Comparison of ENCODE assay signal across 11 mouse cellular contexts in genomic region chr13:3750756-3751155, GRCm38 (mm10). TPM values are rescaled to one million over a fixed set of nuclear protein-coding genes. Genes with fewer than 3 reads are reported as not detected.
DNase-seq lines count a peak whose midpoint lies in the region; ATAC-seq and TF ChIP-seq lines count a peak whose summit lies in the region.
"Had no signal": no experiment of that assay in that cellular context is flagged by ENCODE, and none has a peak within 500 bp of the region (broad histone marks: within the 10 kb centered on the region; RNA-seq: fewer than 3 reads in every experiment).

No protein-coding gene starts in this region.

- intact Hi-C loops in gastrocnemius, adult 2 months (cut with DNase I), result no loop called here

- H3K27me3 ChIP-seq in kidney, embryonic 16.5 days (ENCODE audit: insufficient read depth, low read length), result no peaks in the 10 kb centered on the region
- H3K27me3 ChIP-seq in limb, embryonic 10.5 days (ENCODE audit: low read depth, poor library complexity, severe bottlenecking), result no peaks in the 10 kb centered on the region
- H3K27me3 ChIP-seq: neural tube, embryonic 12.5 days had no signal

- H3K9me3 ChIP-seq in kidney, embryonic 16.5 days (ENCODE audit: low read length), result no peaks in the 10 kb centered on the region
- H3K9me3 ChIP-seq in limb, embryonic 10.5 days (replicated peaks), result no peaks in the 10 kb centered on the region
- H3K9me3 ChIP-seq: hindbrain, embryonic 10.5 days; neural tube, embryonic 12.5 days had no signal

- peak; percentile 49 for DNase-seq in gastrocnemius, adult 18-20 months (ENCODE audit: low spot score)
- DNase-seq in gastrocnemius, postnatal 4 days (ENCODE audit: low spot score in 2 of 2), result no peak
- DNase-seq in gastrocnemius, adult 2 months, result peak; percentile 78
- DNase-seq in lung, postnatal 36 days, result peak; percentile 85
- no peak for DNase-seq in frontal cortex, postnatal 36 days (ENCODE audit: low spot score in 2 of 2)
- DNase-seq in limb, embryonic 10.5 days (ENCODE audit: low spot score), result no peak
- DNase-seq in right cerebral cortex, postnatal 4 days, result no peak
- DNase-seq: thymus, postnatal 36 days had no signal

- 0 out of 2 replicates have a peak, but pooled peaks cover 14% of the 10 kb centered on the region for H3K4me1 ChIP-seq in kidney, embryonic 16.5 days (ENCODE audit: insufficient read depth, low read length)
- peaks cover 20% of the 10 kb centered on the region for H3K4me1 ChIP-seq in limb, embryonic 10.5 days
- H3K4me1 ChIP-seq: hindbrain, embryonic 10.5 days; neural tube, embryonic 12.5 days had no signal

- ATAC-seq in kidney, embryonic 16.5 days (ENCODE audit: low FRiP score, low TSS enrichment), result peak; percentile 64; the same call in 1 of the 2 replicates

- no peak overlapping the region for H3K4me3 ChIP-seq in gastrocnemius, adult 2 months
- no peak overlapping the region for H3K4me3 ChIP-seq in kidney, embryonic 16.5 days (ENCODE audit: low read length)
- H3K4me3 ChIP-seq in limb, embryonic 10.5 days, result no peak overlapping the region
- H3K4me3 ChIP-seq: hindbrain, embryonic 10.5 days; neural tube, embryonic 12.5 days had no signal

- H3K36me3 ChIP-seq in kidney, embryonic 16.5 days (ENCODE audit: insufficient read depth, low read length), result no peaks in the 10 kb centered on the region
- H3K36me3 ChIP-seq in limb, embryonic 10.5 days, result no peaks in the 10 kb centered on the region
- H3K36me3 ChIP-seq: hindbrain, embryonic 10.5 days; neural tube, embryonic 12.5 days had no signal

- H3K9ac ChIP-seq in kidney, embryonic 16.5 days (replicated peaks; ENCODE audit: low read length), result no peak overlapping the region
- H3K9ac ChIP-seq: neural tube, embryonic 12.5 days had no signal

- H3K27ac ChIP-seq in gastrocnemius, adult 2 months, result peak overlapping the region; percentile 67
- 0 out of 2 replicates have a peak overlapping the region, but pooled peaks have one; percentile 24 for H3K27ac ChIP-seq in kidney, embryonic 16.5 days (ENCODE audit: low read length)
- no peak overlapping the region for H3K27ac ChIP-seq in limb, embryonic 10.5 days
- H3K27ac ChIP-seq: hindbrain, embryonic 10.5 days; neural tube, embryonic 12.5 days had no signal

- no peak overlapping the region for H3K4me2 ChIP-seq in kidney, embryonic 16.5 days (replicated peaks; ENCODE audit: low read depth, low read length)
- H3K4me2 ChIP-seq: neural tube, embryonic 12.5 days had no signal

- no peak for TF ChIP-seq CTCF in gastrocnemius, adult 2 months (IDR thresholded peaks at IDR 0.05)

- WGBS in kidney, embryonic 16.5 days, result 57% methylated on average over 1 of the region's 1 CpGs
- 79% methylated on average over 1 of the region's 1 CpGs for WGBS in limb, embryonic 10.5 days

RNA-seq across cellular contexts. Expression of gene Calml3, which starts 53.4 kb away (rescaled TPM):
- total RNA-seq in gastrocnemius, adult 18-20 months (2021), result not detected
- under 1 TPM; 0.18 to 0.20 TPM for total RNA-seq in gastrocnemius, postnatal 4 days (2021)
- total RNA-seq in gastrocnemius, adult 2 months (2021), result not detected
- polyA plus RNA-seq in kidney, embryonic 16.5 days (2015; fragmentation: Nextera tagmentation; extraction: Ambion mirVana), result 0.76 and 0.81 TPM in 2 replicates
- polyA plus RNA-seq in limb, embryonic 10.5 days (2016; fragmentation: Nextera tagmentation; extraction: Ambion mirVana), result not detected in 2 replicates
- polyA plus RNA-seq: neural tube, embryonic 12.5 days had no signal

Comparison
In these comparisons a context has a peak if more than half of its experiments do, and no peak if none do; other contexts are left out.
1. DNase-seq: peak in gastrocnemius, adult 18-20 months (single experiment), gastrocnemius, adult 2 months (single experiment) and lung, postnatal 36 days (single experiment); none in gastrocnemius, postnatal 4 days (0 of 2), frontal cortex, postnatal 36 days (0 of 2), limb, embryonic 10.5 days (single experiment) and right cerebral cortex, postnatal 4 days (single experiment).